Mouse (Mus musculus): ENCODE results near the gene Micu1.

Gene Micu1

DNA sequence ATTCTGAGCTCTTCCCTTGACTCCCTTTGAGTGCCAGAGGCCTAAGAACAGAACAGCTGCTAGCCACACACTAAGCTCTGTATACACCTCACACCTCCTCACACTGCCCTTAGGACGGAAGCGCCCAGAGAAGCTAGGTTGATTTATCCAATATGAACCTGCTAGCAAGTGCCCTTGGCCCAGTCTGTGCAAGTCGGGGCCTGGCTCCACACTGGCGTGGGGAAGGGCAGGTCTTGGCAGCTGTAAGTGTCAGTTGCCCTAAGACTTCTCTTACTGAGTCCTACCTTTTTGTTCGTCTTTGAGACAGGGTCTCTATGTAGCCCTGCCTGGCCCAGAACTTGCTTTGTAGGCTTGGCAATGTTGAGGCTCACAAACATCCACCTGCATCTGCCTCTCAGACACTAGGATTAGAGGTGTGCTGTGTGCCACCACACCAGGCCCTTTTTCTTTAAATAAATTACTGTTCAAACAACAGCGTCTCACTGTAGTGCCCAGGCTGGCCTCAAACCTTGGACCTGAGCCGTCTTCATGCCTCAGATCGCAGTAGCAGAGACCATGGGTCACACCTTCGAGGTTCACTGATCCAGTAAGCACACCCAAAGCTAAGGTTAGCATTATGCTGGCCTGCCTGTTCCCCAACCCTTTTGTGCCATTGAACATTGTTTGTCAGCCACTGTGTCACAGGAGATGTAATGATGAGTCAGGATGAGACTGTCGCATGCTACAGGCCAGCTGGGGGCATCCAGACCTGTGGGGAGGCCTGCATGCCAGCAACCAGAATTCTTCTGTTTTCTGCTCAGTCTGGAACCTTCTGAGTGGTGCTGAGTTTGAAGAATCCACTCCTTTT, 182.3 kb downstream of the Micu1 start:
- no peak for DNase-seq (ENCODE audit: low spot score in 2 of 2)

DNA sequence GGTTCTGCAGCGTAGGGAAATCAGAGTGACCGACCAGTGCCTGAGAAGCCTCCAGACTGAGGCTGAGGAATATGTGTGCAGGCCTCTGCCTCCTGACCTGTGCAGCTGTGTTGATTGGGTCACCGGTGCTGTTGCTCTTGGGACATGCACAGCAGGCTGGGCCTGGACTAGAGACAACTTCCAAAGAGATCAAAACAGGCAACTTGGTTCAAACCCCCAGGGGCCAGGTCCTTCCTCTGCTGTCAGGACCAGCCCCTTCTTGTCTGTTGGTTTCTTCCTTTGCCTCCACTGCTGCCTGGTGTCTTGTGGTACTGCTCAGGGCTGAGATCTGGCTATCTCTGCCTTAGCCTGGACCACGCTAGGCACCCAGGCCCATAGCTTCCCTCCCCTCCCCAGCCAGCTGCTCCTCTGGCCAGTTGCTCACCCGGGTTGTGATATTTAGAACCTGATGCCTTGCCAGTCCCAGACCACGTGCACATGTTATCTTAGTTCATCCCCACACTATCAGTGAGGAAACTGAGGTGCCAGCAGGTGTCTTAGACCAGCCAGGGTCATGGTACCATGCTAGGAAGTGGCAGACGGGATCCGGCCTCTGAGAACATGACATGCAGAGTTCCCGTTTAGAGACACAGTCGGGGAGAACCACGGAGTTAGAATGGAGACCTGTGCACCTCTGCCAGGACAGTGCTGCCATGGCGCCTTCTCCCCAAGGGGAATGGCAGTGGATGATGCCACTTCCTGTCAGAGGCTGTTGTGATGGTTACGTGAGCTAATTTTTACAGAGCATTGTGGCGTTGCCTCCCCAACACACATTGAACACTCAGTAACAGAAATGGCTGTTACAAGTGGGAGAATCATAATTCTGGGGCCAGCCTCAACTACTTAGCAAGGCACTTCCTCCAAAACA, 183.2 kb downstream of the Micu1 start:
- no peak for DNase-seq (ENCODE audit: low spot score in 2 of 2)

DNA sequence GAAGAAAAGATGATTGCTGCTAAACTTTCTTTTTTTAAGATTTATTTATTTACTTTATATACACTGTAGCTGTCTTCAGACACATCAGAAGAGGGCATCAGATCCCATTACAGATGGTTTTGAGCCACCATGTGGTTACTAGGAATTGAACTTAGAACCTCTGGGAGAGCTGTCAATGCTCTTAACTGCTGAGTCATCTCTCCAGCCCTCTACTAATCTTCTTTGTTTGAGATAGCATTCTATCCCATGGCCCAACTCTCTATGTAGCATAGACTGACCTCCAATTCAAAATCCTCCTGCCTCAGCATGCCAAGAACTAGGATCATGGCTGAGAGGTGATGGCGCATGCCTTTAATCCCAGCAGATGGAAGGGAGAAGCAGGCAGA, 183.8 kb downstream of the Micu1 start:
- no peak for DNase-seq (ENCODE audit: low spot score in 2 of 2)

DNA sequence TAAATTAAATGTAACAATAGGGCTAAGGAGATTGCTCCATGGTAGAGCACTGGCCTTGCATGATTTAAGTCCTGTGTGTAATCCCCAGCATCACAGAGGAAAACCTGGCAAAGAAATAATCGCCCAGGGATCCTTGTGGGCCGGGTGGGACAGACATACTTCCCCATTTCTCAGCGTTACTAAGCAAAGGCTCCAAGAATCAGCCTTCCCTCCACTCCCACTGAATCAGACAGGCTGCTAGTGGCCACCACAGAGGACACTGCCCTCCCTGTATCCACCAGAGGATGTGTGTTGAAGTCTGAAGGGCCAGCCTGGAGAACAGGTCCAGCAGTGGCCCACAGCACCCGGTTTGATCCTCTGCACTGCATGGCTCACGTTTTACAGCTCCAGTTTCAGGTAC, 185.2 kb downstream of the Micu1 start:
- DNase-seq (ENCODE audit: low spot score in 2 of 2): no peak

DNA sequence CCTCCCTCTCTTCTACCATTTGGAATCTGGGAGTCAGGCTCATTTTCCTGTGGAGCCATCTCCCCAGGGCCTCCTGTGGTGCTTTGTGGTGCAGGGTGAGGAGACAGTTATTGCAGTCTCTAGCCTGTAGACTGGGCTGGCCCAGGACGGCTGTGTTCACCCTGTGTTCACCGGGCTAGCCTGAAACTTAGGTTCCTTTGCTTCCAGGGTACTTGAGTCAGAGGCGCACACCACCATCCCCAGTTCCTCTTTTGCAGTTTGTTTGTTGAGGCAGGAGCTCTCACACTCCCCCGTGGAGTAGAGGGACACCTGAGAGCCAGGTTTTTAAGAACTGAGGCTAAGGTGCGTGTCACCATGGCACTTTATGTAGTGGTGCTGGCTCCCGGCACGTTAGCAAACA, 187.1 kb downstream of the Micu1 start:
- no peak for DNase-seq (ENCODE audit: low spot score in 2 of 2)

DNA sequence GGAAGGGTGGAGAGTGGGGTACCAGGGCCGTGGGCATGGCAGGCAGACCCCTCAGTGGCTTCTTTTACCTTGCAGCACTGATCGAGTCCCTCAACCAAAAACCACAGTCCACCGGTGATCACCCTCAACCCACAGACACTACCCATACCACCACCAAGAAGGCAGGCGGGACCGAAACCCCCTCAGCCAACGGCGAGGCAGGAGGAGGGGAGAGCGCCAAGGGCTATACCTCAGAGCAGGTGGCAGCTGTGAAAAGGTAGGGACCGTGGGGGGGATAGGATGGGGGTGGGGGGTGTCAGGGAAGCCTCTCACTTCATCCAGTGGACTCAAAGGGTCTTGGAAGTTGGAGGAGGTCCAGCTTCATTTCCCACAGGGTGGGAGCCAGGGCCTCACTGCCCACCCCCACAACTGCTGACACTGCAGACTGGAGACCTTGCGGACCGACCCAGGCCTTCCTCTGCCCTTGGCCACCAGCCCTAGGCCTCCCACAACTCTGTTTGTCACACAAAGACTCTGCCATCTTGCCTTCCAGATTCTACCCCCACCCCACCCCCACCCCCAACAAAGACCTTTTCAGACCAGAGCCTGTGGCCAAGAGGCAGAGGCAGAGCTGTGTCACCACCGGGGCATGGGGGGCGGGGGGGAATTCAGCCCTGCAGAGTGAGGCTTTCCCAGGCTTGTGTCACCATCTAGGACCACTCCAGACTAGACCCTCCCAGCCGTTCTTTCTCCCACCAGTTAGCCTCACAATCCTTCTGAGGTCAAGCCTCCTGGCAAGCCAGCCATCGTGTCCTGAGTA, 187.9 kb downstream of the Micu1 start:
- DNase-seq (ENCODE audit: low spot score in 2 of 2): no peak

DNA sequence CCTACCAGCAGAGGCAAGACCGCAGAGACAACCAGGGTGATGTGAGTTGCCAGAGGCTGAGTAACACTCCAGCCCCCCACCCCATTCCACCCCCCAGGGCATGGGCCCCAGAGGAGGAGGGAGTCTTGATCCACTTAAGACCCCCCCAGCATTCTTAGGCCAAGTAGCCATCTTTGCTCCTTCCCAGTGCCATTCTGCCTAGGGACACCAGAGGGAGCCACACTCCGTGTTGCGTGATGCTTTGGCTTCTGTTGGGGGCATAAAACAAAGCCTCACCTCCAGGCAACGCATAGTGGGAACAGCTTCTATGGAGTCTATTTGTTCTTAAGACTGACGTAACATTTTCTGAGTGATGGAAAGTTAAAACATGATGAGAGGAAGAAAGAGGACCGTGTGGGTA, 190.7 kb downstream of the Micu1 start:
- peak; percentile 55 to 65 for DNase-seq (ENCODE audit: low spot score in 2 of 2)

DNA sequence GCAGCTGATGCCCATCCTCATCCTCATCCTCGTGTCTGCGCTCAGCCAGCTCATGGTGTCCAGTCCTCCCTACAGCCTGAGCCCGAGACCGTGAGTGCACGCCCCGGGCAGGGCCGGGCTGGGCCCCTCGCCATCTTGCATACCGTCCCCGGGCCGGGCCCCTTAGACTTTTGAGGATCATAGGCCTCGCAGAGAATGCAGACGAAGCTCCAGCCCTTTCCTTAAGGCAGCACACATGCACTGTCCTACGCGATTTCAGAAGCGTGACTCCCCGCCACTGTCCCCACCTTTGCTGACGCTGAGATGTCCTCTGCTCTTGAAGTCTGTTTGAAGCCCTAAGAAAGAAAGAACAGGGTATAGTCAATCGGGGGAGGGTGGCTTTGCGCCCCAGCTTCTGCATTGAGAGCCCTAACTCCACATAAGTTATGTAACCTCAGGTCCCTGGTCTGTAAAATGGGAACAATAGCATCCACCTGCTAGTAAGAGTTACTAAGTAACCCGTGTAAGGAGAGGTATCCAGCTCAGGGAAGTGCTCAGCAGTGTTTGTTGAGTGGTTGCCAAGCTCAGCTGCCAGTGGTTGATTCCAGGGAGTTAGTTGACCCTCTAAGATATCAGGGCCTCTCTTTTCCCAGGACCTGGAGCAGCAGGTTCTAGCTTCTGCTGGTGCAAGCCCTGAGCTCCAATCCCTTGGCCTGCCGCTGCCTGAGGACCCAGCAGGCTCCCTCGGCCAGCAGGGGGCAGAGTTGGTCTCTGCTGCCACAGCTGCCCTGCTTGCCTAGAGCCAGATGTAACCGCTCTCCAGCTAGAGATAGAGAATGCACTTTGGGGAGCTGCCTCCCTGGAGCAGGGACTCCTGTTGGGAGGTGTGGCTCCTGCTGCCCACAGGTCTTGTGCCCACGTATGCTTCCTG, 192.2 kb downstream of the Micu1 start:
- DNase-seq (ENCODE audit: low spot score in 2 of 2): peak; percentile 79 to 81

DNA sequence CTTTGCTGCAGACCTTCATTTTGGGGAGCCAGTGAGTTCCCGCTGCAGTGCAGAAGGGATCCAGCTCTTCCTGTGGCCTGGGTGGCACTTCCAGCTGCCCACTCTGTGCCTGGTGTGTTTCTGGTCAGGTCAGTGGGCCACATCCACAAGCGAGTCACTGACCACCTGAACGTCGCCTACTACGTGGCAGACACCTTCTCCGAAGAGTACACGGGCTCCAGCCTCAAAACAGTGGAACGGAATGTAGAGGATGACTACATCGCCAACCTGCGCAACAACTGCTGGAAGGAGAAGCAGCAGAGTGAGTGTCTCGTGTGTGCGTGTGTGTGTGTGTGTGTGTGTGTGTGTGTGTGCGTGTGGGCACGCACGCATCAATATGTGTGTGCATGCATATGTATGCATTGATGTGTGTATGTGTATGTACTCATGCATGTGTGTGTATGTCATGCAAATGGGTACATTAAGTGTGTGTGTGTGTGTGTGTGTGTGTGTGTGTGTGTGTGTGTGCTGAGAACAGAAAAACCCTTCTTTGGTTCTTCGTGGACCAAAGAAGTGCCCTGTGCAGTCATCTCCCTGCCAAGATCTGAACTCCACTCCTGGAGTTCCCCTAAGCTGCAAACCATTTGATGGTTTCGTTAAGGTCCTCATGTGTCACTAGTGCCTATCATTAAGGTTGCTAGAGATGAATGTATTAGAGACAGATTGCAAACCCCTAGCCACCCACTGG, 193.3 kb downstream of the Micu1 start:
- DNase-seq (ENCODE audit: low spot score in 2 of 2): no peak

DNA sequence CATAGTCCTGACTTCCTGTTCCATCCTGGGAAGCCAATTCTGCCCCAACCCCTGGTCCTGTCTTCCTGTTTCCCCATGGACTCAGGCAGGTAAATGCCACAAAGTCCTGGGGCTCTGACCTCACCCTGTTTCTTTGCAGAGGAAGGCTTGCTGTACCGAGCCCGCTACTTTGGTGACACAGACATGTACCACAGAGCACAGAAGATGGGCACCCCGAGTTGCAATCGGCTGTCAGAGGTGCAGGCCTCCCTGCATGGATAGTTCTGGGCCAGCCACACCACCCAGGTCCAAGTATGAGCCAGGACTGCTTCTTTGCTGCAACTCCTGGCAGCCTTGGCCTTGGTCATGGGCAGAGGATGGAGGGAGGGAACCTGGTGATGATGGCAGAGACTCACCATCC, 193.9 kb downstream of the Micu1 start:
- DNase-seq (ENCODE audit: low spot score in 2 of 2): no peak

DNA sequence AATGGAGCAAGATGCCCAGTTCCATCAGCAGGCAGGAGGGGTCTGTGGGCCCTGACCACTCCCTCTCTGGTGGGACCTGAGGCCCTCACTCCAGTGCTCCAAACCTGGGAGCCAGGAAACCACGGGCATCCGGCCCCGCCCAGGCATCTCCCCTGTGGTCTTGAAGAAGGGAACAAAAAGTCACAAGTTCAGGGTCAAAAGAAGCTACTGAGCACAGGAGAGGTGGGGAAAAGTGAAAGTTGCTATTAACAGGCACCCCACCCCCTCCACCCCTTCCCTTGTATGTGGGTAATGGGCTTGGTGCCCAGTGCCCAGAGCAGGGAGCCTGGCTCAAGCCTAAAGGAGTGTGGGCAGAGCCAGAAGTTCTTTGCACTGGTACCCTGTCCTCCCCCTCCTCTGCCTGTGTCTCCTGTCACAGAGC, 194.6 kb downstream of the Micu1 start:
- no peak for DNase-seq (ENCODE audit: low spot score in 2 of 2)

DNA sequence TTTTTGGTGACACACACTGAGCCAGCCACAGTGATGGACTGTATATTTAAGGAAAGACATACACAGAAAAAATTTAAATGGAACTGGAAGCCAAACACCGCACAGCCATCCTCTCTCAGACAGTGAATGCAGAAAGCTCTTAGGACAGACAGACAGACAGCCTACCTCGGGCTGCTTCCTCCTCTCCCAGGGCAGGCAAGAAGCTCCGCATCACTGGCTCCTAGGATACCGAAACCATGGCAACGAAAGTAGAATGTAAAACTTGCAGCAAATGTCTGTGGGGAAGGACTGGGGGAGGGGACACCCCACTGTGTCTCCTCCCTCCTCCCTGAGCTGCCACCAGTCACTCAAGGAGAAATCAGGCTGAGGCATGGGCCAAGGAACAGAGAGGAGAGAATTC, 195.2 kb downstream of the Micu1 start:
- peak; percentile 57 to 67 for DNase-seq (ENCODE audit: low spot score in 2 of 2)

DNA sequence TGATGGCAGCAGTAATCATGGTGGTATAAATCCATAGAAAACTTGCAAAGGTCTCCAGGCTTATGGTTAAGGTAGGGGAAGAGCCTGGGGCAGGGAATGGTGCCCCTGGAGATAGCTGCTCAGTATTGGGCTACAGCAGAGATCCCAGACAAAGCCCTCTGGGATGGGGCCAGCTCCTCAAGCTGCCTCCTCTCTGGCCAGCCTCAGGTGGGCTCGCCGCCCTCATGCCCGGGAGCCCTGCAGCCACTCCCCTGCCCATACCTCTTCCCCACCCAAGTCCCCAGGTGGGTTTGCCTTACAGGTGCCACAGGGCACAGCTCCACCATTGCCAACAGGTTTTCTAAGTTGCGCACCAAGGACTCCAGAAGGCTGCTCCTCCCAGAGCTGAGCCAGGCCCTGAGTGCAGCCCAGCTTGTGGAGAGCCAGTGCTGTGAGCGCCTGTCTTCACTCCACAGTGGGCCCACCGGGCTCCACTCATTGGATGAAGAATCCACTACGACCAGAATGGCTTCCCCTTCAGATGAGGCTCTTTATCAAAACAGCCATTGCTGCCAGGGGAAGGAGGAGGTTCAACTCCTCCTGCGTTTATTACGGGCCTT, 196.0 kb downstream of the Micu1 start:
- DNase-seq (ENCODE audit: low spot score in 2 of 2): no peak

DNA sequence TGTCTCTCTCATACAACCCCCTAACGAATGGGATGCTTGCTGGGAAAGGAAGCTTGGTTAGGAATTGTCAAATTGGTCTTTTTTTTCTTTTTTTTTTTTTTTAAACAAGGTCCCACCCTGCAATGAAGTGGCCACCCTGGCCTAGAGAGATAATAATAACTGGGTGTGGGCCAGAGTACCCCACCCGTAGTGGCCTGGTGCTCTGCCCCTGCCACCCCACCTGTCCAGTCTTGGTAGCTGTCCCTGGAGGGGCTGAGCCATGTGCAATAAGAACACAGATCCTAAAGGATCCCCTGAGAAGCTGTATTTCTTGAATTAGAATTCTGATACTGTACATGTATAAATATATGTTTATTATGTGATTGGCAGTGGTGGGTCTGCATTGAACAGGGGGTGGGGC, 196.7 kb downstream of the Micu1 start:
- no peak for DNase-seq (ENCODE audit: low spot score in 2 of 2)

DNA sequence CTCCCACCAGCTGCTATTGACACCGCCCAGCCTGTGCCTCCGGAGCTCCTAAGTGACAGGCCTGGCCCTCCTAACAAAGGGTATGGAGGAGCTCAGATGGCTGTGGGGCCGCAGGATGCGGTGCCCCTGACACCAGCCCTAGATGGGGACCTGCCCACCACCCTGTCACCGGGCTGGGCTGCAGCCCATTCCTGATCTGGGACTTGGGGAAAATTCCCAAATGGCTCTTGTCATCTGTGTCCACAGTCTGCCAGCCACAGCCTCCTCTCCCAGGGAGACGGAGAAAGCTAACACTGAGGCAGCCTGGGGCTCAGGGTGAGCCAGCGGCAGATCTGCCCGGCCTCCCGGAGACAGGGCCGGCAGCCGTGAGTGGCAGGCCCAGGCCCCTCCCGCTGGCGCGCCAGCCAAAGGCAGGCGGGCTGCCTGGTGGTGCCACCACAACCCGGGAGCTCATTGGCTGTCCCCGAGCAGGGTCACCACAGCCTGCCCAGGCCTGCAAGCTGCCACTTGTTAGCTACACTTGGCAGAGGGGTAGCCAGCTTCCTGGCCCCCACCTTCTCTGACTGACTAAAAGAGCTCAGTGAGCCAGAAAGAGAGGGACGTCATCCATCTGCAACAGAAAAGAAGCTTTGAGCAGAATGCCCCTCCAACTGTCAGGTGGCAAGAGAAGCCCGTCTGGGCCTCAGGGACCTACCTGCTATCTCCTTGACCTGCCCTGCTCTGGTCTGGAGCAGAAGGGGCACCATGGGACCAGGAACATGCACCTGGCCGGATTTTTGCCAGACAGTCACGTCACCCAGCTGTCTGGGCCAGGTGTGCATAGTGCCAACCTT, 197.3 kb downstream of the Micu1 start:
- DNase-seq (ENCODE audit: low spot score in 2 of 2): peak; percentile 69 to 83

DNA sequence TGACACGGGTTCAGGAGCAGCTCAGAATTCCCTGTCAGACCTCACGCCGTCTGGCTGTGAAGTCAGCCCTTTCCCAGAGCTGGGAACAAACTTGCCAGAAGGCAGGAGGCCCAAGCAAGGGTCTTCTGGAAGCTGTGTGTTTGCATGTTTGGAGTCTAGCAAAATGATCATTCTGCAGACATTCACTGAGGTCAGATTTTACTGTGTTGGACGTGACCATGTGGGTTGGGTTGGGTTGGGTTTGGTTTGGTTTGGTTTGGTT, 197.8 kb downstream of the Micu1 start:
- no peak for DNase-seq (ENCODE audit: low spot score in 2 of 2)

DNA sequence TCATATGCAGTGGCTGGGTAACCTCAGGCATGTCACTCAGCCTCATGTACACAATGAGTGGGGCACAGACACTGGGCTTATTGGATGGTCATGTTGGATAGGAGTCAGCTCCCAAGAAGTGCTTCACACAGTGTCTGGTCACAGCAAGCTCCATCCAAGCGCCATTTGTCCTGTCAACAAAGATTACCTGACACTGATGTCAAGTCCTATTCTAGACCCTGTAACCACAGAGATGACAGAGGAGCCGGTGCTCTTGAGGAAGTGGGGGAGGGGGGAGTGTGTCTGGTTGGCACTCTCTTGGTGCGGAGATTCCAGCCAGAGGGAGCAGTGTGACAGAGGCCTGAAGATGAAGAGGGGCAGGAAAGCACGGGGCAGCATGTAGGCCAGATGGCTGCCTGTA, 198.7 kb downstream of the Micu1 start:
- DNase-seq (ENCODE audit: low spot score in 2 of 2): no peak

DNA sequence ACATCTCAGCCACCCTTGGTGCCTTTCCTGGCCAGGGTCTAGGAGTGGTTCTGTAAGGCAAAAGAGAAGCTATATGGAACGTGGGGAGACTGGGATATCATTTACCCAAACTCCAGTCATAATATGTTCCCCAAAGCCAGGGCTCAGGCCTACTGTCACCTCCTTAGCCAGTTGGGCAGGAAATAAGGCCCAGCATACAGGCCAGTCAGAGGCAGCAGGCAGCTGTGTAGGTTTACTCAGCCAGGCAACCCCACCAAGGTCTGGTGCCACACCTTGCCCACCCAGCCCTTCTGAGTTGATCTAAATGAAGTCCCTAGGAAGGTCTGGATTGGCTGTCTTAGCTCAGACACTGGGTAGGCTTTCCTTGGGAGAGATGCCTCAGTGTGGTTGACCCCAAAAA, 199.2 kb downstream of the Micu1 start:
- DNase-seq (ENCODE audit: low spot score in 2 of 2): no peak

DNA sequence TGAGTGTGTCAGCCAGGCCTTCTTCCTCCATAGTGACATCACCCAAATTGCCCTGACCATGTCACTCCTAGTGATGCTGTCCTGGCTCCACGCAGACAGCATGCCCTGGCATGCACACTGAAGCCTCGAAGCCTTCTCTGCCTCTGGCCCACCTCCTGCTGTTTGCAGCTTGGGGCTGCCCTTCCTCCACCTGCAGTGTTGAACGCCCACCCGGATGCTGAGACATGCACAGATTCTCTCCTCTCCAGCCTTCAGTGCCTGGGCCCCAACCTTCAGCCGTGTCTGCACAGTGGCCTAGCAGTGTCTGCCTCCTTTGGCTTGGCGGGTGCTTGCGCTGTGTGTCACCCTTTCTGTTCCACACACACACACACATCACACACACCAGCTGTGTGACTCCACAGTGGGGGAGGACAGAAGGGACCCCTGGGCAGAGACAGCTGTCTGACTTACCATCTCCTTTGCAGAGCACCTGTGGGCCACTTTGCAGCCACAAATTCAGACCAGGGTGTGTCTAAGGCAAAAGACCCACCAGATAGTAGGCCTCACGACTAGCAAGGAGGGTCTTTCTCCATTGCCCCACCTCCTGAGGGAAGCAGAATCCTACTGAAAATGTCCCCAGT, 199.8 kb downstream of the Micu1 start:
- DNase-seq (ENCODE audit: low spot score in 2 of 2): no peak

All from frontal cortex, postnatal 25 days (tissue).